Mouse (Mus musculus) kidney, adult 2 months (tissue): ENCODE measurements at regions not wholly inside any gene's neighbourhood (a gene's known extent, or its start where the extent isn't known, plus 50 kb on each side); places are given as distances from the start of the nearest gene placed in this dataset.

ENCODE experiments used
- CTCF ChIP-seq: fragments of 200-500 bp; conservative IDR thresholded peaks from 2 replicates; pipeline ENCODE4 v1.5.1; 2011; ENCODE audit warnings: low read depth, mild to moderate bottlenecking, control low read depth, low read length, moderate library complexity, mixed read lengths; ENCODE audit not compliant: insufficient read depth, insufficient read length
- POLR2A ChIP-seq: fragments of 200-500 bp; IDR thresholded peaks from one replicate; pipeline ENCODE4 v1.6.1; 2011; ENCODE audit warnings: low read depth, low read length, control low read depth

- no peak for TF ChIP-seq POLR2A
- TF ChIP-seq CTCF = no peak
Measured at GRCm38 (mm10) chr2:105612706-105613105, 56.0 kb upstream of the Pax6 start.
